Mouse (Mus musculus) liver, embryonic 15.5 days (tissue): ENCODE data around the gene Wdr63. TPM values are rescaled to one million over a fixed set of nuclear protein-coding genes. Genes with fewer than 3 reads are reported as not detected.
"Not testable (repeated sequence)": the region's sequence is repeated elsewhere in the genome, so short reads cannot be mapped to it uniquely, and the experiment has no call there.

Experiments
- ATAC-seq: fragments of 200-750 bp; cut with Nextera tagmentation; 2 replicates; pipeline ENCODE4 v1.8.0; 2017; ENCODE audit warnings: moderate number of reproducible peaks, mild to moderate bottlenecking, moderate library complexity; ENCODE audit not compliant: insufficient read depth
- H3K27ac ChIP-seq: fragments of 300-500 bp; sonication (generic); replicated peaks from 2 replicates; pipeline ENCODE4 v1.5.1; 2015; ENCODE audit warnings: mild to moderate bottlenecking, inconsistent platforms
- H3K27me3 ChIP-seq: fragments of 300-500 bp; sonication (generic); 2 replicates; pipeline ENCODE4 v1.6.1; 2015; ENCODE audit warnings: mild to moderate bottlenecking, inconsistent platforms
- H3K36me3 ChIP-seq: fragments of 300-500 bp; sonication (generic); replicated peaks from 2 replicates; pipeline ENCODE4 v1.6.1; 2015; ENCODE audit warnings: moderate library complexity, mild to moderate bottlenecking, inconsistent platforms
- H3K4me1 ChIP-seq: fragments of 300-500 bp; sonication (generic); replicated peaks from 2 replicates; pipeline ENCODE4 v1.6.1; 2015; ENCODE audit warnings: inconsistent platforms
- H3K4me2 ChIP-seq: fragments of 300-500 bp; sonication (generic); 2 replicates; pipeline ENCODE4 v1.6.1; 2015; ENCODE audit warnings: moderate library complexity, mild to moderate bottlenecking, inconsistent platforms
- H3K4me3 ChIP-seq: fragments of 300-500 bp; sonication (generic); replicated peaks from 2 replicates; pipeline ENCODE4 v1.5.1; 2015; ENCODE audit warnings: mild to moderate bottlenecking, inconsistent platforms
- H3K9ac ChIP-seq: fragments of 300-500 bp; sonication (generic); 2 replicates; pipeline ENCODE4 v1.6.1; 2015; ENCODE audit warnings: moderate library complexity, mild to moderate bottlenecking, inconsistent platforms
- H3K9me3 ChIP-seq: fragments of 300-500 bp; sonication (generic); replicated peaks from 2 replicates; pipeline ENCODE4 v1.6.1; 2016; ENCODE audit warnings: inconsistent platforms
- WGBS: fragments of 180-500 bp; shearing (Covaris S2); methylation state at CpG from one replicate; pipeline ENCODE4 v1.1.7; 2015; ENCODE audit warnings: mixed read lengths; ENCODE audit not compliant: insufficient replicate concordance; 5-methylcytosine and 5-hydroxymethylcytosine counted together
- polyA plus RNA-seq: library from polyadenylated mRNA; unstranded; fragments of >200 nt; fragmentation: Nextera tagmentation; extraction: Ambion mirVana; gene quantifications from 2 replicates; pipeline ENCODE4 v1.2.1, GENCODE M21; 2015

The Wdr63 gene
- polyA plus RNA-seq, 1 experiment from 2014 or later = not detected

DNA sequence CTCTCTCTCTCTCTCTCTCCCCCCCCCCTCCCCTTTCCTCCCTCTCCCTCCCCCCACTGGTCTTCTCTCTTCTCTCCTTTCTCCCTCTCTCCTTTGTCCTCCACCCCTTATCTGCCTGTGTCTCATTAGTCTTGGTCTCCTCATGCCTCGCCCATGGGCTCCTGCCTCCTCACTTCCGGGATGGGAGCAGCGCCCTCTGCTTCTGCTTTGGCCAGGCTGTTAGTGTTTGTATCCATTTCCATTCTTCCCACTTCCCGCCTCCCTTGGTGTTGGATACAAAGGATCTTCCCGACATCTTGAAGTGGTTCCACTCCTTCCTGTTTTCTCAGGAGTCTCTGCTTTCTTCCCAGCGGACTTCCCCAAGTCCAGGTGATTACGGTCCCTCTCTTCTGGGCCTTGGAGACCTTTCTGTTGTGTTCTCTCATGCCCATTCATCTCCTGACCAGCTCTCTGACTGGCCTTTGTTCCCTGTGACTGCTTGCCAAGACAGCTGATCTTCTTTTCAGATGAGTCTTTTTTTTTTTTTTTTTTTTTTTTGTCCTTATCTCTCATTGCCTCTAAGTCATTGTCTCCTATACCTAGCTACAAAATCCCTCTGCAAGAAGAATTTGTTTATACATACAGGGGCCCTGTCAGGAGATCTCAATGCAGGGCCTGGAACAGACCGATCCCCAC is 96.2 kb downstream of the Wdr63 start:
- Histone ChIP-seq H3K9ac (no peak overlapping the region), H3K27me3 (no peaks in the 10 kb centered on the region), H3K27ac (no peak overlapping the region), H3K4me2 (no peak overlapping the region), H3K36me3 (peaks cover 6% of the 10 kb centered on the region; the same call in 1 of the 2 replicates), H3K4me3 (no peak overlapping the region), H3K4me1 (no peaks in the 10 kb centered on the region), H3K9me3 (no peaks in the 10 kb centered on the region)
- WGBS = 56% methylated on average over 8 of the region's 8 CpGs
- no peak for ATAC-seq

DNA sequence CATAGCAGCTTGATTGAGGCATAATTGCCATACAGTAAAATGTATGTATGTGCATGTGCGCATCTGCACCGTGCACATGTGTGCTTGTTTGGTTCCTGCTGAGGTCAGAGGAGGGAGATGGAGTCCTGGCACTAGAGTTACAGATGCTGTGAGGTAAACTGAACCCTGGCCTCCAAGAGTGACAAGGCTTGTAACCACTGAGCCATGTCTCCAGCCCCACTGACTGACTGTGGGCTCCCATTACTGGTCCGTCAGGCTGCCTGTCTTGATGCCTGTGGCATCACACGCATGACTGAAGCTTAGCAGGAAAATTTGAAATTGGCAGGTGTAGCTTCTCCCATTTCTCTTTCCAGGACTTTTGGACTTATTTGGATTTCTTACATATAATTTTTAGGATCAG is 97.2 kb downstream of the Wdr63 start:
- Histone ChIP-seq H3K9me3 (no peaks in the 10 kb centered on the region), H3K36me3 (peaks cover 6% of the 10 kb centered on the region; the same call in 1 of the 2 replicates), H3K4me2 (no peak overlapping the region), H3K9ac (no peak overlapping the region), H3K4me1 (no peaks in the 10 kb centered on the region), H3K27ac (no peak overlapping the region), H3K27me3 (no peaks in the 10 kb centered on the region), H3K4me3 (no peak overlapping the region)
- WGBS = 83% methylated on average over 4 of the region's 4 CpGs
- no peak for ATAC-seq

DNA sequence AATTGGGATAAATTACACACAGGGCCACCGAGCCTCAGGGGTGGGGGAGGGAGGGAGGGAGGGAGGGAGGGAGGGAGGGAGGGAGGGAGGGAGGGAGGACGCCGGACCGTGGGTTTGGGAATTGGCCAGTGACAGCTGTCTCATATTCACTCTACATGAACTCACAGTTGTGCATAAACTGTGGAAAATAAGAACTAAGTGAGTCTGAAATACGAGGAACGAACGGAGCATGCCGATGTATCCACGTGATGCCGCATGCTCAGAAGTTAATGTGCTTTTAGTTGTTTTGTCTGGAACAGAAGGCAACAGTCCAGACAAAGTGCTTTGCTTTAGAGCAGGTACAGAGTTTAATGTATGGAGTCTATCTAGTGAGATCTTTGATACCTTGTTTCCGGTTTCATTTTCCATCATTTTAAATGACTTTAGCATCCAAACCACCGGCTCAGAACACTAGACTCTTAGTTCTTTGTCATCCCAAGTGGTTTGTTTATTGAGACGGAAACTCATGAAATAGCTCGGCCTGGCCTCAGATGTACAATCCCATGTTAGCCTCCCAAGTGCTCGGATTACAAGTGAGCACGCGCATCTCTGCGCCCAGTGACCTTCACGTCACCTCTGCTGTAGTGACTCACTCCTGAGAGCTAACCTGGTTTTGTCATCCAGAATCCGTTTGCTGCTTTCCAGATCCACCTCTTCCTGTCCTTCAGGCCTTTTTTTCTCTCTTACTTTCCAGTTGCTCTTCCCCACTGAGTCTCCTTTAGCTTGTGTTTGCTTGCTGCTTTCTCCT is 97.9 kb downstream of the Wdr63 start:
- H3K27me3 ChIP-seq = no peaks in the 10 kb centered on the region
- no peak for ATAC-seq
- H3K4me2 ChIP-seq = no peak overlapping the region
- no peaks in the 10 kb centered on the region for H3K4me1 ChIP-seq
- no peaks in the 10 kb centered on the region for H3K9me3 ChIP-seq
- H3K36me3 ChIP-seq = peaks cover 6% of the 10 kb centered on the region; the same call in 1 of the 2 replicates
- H3K9ac ChIP-seq = no peak overlapping the region
- 77% methylated on average over 19 of the region's 20 CpGs for WGBS
- H3K4me3 ChIP-seq = no peak overlapping the region
- H3K27ac ChIP-seq = no peak overlapping the region

DNA sequence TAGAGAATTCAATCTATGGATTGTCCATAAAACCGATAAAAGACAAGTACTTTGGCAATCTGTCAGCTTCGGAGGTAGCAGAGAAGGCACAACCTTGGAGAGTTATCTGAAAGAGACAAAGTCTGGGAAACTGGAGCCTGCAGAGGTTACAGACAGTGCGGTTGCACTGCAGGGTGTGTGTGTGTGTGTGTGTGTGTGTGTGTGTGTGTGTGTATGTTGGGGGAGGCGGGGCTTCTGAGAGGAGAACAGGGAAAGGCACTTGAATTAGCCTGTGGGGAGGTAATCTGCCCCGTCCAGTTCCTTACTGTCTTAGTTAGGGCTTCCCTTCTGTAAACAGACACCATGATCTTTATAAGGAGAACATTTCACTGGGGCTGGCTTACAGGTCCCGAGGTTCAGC is 100.1 kb downstream of the Wdr63 start:
- no peak overlapping the region for H3K27ac ChIP-seq
- peaks cover under 1% of the 10 kb centered on the region; the same call in 1 of the 2 replicates for H3K36me3 ChIP-seq
- H3K4me2 ChIP-seq = no peak overlapping the region
- no peaks in the 10 kb centered on the region for H3K4me1 ChIP-seq
- ATAC-seq = no peak
- no peaks in the 10 kb centered on the region for H3K9me3 ChIP-seq
- no peak overlapping the region for H3K9ac ChIP-seq
- H3K4me3 ChIP-seq = no peak overlapping the region
- H3K27me3 ChIP-seq = no peaks in the 10 kb centered on the region
- 64% methylated on average over 6 of the region's 6 CpGs for WGBS

DNA sequence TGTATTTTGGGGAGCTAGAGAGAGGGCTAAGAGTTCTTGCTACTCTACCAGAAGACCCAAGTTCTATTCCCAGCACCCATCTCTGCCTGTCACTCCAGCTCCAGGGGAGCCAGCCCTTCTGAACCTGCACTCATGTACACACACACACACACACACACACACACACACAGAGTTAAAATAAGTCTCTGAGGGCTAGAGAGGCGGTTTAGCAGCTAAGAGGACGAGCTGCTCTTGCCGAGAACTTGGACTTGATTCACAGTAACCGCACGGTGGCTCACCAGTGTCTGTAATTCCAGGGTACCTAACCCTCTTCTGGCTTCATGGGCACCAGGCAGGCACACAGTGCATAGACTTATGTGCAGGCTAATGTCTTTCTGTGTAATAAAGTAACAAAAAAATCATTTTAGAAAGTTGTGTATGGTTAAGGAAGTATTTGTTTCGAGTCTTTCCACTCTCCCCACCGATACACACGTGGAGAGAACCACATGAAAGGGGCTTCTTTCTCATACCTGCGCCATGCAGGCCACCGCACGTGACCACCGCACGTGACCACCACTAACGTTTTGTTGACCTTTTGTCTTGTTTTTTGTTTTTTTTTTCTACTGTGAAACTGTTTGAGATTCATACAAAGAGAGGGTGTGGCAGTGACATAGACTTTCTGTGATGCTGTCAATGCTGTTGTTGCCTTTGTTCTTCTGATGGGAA is 103.4 kb downstream of the Wdr63 start:
- Histone ChIP-seq H3K9me3 (no peaks in the 10 kb centered on the region), H3K4me2 (no peak overlapping the region), H3K27ac (no peak overlapping the region), H3K27me3 (no peaks in the 10 kb centered on the region), H3K9ac (no peak overlapping the region), H3K4me3 (no peak overlapping the region), H3K4me1 (no peaks in the 10 kb centered on the region), H3K36me3 (peaks cover 14% of the 10 kb centered on the region; the same call in 1 of the 2 replicates)
- no peak for ATAC-seq
- WGBS = 80% methylated on average over 14 of the region's 14 CpGs

DNA sequence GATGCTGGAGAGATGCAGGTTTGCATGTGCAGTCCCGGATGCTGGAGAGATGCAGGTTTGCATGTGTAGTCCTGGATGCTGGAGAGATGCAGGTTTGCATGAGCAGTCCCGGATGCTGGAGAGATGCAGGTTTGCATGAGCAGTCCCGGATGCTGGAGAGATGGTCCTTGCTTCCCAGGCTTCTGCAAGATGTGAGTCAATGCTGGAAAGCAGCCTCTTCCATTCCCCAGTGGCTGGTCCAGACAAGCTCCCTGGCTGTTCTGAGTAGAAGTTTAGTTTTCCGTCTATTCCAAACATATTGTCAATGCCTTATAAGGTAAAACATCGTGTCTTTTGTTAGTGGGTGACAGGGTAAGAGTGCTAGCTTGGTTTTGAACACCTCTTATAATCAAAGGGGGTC is 111.4 kb downstream of the Wdr63 start:
- not testable (repeated sequence) for H3K36me3 ChIP-seq, H3K4me1 ChIP-seq, H3K4me2 ChIP-seq, H3K9ac ChIP-seq, H3K27ac ChIP-seq, ATAC-seq, H3K9me3 ChIP-seq, H3K27me3 ChIP-seq, H3K4me3 ChIP-seq
- 59% methylated on average over 5 of the region's 5 CpGs for WGBS

- ATAC-seq = no peak
- WGBS = 71% methylated on average over 5 of the region's 5 CpGs
Observed at GRCm38 (mm10) chr3:145995489-145995888, 112.4 kb downstream of the Wdr63 start.

GRCm38 (mm10) chr3:145993481-145994201 is 114.3 kb downstream of the Wdr63 start:
- Histone ChIP-seq H3K4me2 (no peak overlapping the region), H3K36me3 (no peaks in the 10 kb centered on the region), H3K27me3 (peaks cover 14% of the 10 kb centered on the region), H3K4me3 (no peak overlapping the region), H3K9me3 (no peaks in the 10 kb centered on the region), H3K27ac (no peak overlapping the region), H3K4me1 (peaks cover 14% of the 10 kb centered on the region), H3K9ac (no peak overlapping the region)
- 35% methylated on average over 14 of the region's 14 CpGs for WGBS
- ATAC-seq = no peak

More at GRCm38 (mm10) chr3:145995489-145995888, 112.4 kb downstream of the Wdr63 start:
- no peaks in the 10 kb centered on the region for H3K36me3 ChIP-seq
- H3K9me3 ChIP-seq = no peaks in the 10 kb centered on the region
- H3K9ac ChIP-seq = no peak overlapping the region
- H3K27me3 ChIP-seq = no peaks in the 10 kb centered on the region
- no peak overlapping the region for H3K4me2 ChIP-seq
- no peak overlapping the region for H3K27ac ChIP-seq
- peaks cover 9% of the 10 kb centered on the region; the same call in 1 of the 2 replicates for H3K4me1 ChIP-seq
- H3K4me3 ChIP-seq = no peak overlapping the region

DNA sequence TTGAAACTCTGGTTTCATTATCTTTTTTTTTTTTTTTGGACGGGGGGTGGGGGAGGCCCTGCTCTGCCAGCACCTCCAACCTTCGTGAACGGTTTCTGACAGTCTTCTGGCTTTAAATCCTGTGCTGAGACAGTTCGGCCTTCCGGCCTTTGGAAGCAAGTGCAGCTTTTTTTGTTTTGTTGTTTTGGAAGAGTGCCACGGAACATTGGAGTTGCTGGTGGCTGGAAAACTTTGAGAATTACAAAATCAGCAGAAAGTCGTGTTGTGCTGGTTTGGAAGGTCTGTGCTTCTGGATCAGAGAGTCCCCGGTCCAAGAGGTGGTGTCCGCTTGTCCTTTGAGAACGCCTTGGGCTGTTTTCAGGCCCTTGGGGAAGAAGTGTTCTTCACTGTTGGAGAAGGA is 115.1 kb downstream of the Wdr63 start:
- Histone ChIP-seq H3K4me3 (no peak overlapping the region), H3K9me3 (no peaks in the 10 kb centered on the region), H3K36me3 (no peaks in the 10 kb centered on the region), H3K9ac (no peak overlapping the region), H3K27ac (no peak overlapping the region), H3K4me1 (peaks cover 16% of the 10 kb centered on the region), H3K27me3 (peaks cover 22% of the 10 kb centered on the region), H3K4me2 (no peak overlapping the region)
- no peak for ATAC-seq
- 65% methylated on average over 10 of the region's 10 CpGs for WGBS

GRCm38 (mm10) chr3:145991976-145992730 is 115.8 kb downstream of the Wdr63 start:
- peaks cover 29% of the 10 kb centered on the region for H3K27me3 ChIP-seq
- peaks cover 16% of the 10 kb centered on the region for H3K4me1 ChIP-seq
- no peak overlapping the region for H3K9ac ChIP-seq
- H3K4me2 ChIP-seq = no peak overlapping the region
- no peaks in the 10 kb centered on the region for H3K36me3 ChIP-seq
- no peak overlapping the region for H3K4me3 ChIP-seq
- 71% methylated on average over 10 of the region's 10 CpGs for WGBS
- no peaks in the 10 kb centered on the region for H3K9me3 ChIP-seq
- ATAC-seq = no peak
- H3K27ac ChIP-seq = no peak overlapping the region
